Mouse (Mus musculus): ENCODE data around the gene B4galnt1.

B4galnt1 gene

DNA sequence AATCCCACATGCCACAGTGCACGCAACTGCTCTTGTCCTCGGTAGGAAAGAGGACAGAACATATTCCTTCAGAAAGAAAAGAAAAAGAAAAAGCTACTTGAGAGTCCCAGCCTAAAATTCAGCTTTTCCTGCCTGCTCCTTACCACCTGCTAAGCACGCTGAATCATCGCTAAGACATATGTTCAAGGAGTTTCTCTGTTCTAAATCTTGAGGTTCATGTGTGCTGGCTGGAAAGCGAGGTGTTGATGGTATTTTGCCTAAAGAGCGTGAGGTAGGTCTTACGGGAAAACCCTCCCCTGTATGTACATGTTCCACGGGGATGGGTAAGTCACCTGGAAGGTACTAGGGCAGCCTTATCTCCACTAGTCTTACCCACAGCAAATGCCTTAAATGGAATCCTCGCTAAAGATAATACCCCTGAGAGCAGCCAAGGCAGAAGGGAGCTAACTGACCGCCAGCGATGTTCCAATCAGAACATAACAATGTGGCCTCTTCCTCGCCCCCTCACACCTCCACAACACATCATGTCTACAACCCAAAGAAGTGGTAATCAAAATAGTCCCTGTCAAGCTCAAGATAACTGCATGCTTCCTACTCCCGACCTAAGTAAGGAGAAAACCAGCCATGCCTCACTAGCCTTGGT lies 45.0 kb downstream of the B4galnt1 start:
- DNase-seq (ENCODE audit: low spot score in 2 of 2), result no peak

DNA sequence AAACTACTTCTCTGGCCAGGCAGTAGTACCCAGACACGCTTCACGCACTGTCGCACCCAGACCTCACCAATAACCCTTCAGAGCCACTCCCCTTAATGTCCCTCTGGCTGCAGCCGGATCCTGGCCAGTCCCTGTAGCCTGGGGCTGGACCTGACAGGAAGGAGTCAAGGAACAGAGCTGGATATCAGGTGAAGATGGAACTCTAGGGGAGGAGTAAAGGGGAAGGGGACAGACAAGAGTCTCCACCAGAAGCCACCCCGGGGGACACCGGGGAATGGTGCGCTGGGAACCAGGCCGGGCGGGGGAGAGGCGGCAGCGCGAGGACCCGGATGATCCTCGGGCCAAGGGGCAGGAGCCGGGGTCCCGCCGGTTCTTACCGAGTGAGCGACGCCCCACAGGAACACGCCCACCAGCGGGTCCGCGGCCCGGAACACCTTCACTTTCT lies 46.0 kb downstream of the B4galnt1 start:
- DNase-seq (ENCODE audit: low spot score in 2 of 2), result no peak

GRCm38 (mm10) chr10:127211414-127211854 lies 46.4 kb downstream of the B4galnt1 start, which contains the start of gene Pip4k2c:
Pip4k2c (minus strand) TSS chr10:127211585.
- peak; percentile 90 to 91 for DNase-seq (ENCODE audit: low spot score in 2 of 2)

DNA sequence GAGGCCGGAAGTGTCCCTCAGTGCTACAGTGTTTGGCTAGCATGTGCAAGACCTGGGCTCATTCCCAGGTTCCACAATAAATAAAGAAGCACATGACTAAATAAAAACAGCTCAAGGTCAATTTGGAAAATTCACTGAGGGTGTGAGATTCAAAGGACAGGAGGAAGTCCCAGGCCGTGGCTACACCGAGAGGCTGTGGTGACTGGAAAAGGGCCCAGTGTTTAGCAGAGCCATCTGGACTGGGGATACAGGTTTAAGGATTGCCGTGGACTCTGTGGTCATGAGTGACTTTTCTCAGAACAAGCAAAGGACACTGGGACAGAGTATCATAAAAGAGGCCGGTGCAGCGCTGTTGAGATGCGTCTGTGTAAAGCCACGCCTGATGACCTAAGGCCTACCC lies 48.2 kb downstream of the B4galnt1 start:
- DNase-seq (ENCODE audit: low spot score in 2 of 2), result no peak

DNA sequence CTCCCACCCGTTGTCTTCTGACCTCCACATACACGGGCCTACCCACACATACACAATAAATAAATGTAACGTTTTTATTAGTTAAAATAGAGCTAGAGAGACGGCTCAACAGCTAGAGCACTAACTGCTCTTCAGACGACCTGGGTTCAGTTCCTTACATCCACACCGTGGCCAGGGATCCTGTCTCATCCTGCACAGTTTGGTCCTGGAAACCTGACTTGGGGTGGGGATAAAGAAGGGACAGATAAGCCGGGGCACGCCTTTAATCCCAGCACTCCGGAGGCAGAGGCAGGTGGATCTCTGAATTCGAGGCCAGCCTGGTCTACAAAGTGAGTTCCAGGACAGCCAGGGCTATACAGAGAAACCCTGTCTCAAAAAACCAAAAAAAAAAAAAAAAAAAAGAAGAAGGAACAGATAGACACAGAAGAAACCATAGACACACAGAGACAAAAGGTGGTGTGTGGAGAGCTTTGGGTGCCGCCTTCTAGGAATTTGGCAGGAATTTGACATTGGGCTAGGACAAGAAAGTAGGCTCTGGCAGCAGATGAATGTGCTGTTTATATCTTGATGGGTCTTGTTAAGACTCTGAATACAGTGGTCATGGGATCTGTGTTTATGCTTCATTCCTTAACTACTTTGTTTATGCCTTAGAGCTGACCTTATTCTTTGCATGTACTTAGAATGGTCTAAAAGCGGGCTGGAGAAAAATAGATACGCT lies 48.8 kb downstream of the B4galnt1 start:
- no peak for DNase-seq (ENCODE audit: low spot score in 2 of 2)

DNA sequence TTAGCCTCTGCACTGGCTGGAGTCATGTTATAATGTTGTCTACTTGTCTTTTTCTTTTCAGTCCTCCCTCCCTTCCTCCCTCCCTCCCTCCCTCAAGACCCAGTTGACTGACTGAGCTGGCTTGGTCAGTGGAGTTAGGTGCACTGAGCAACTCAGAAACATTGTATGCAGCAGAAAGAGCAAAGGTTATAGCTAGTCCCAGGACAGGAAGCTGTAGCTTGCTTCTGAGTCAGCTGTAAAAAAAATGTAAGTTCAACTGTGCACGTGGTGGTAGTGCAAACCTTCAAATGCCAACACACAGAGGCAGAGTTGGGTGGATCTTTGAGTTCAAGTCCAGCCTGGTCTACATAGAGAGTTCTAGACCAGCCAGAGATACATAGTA lies 49.4 kb downstream of the B4galnt1 start:
- DNase-seq (ENCODE audit: low spot score in 2 of 2), result no peak

- DNase-seq (ENCODE audit: low spot score in 2 of 2), result no peak
Measured at GRCm38 (mm10) chr10:127216456-127216855, 51.4 kb downstream of the B4galnt1 start.

GRCm38 (mm10) chr10:127217177-127217576 lies 52.2 kb downstream of the B4galnt1 start:
- no peak for DNase-seq (ENCODE audit: low spot score in 2 of 2)

GRCm38 (mm10) chr10:127218339-127218738 lies 53.3 kb downstream of the B4galnt1 start:
- no peak for DNase-seq (ENCODE audit: low spot score in 2 of 2)

All from urinary bladder, postnatal 4 days (tissue).